Mouse (Mus musculus) testis, postnatal 14 days (tissue): ENCODE results near the gene Rex1bd.

ENCODE experiments used
- DNase-seq: peaks from one replicate; pipeline ENCODE4 v3.0.0; 2021; ENCODE audit warnings: low spot score

Rex1bd gene

GRCm38 (mm10) chr8:70501820-70502529, 4.6 kb downstream of the Rex1bd start:
- DNase-seq = peak; percentile 70

- peak; percentile 77 for DNase-seq
Observed at GRCm38 (mm10) chr8:70500386-70501301, 5.9 kb downstream of the Rex1bd start.

GRCm38 (mm10) chr8:70495771-70496062, 10.8 kb downstream of the Rex1bd start:
- DNase-seq = no peak

- no peak for DNase-seq
Observed at GRCm38 (mm10) chr8:70495001-70495770, 11.4 kb downstream of the Rex1bd start.

GRCm38 (mm10) chr8:70494416-70494945, 12.1 kb downstream of the Rex1bd start:
- DNase-seq = no peak

GRCm38 (mm10) chr8:70493692-70494415, 12.7 kb downstream of the Rex1bd start:
- no peak for DNase-seq

GRCm38 (mm10) chr8:70492664-70493640, 13.6 kb downstream of the Rex1bd start, which contains the start of gene Crlf1:
Gene Crlf1 (plus strand): TSS chr8:70493158.
- no peak for DNase-seq

GRCm38 (mm10) chr8:70490880-70491495, 15.6 kb downstream of the Rex1bd start:
- DNase-seq = no peak

GRCm38 (mm10) chr8:70490061-70490879, 16.3 kb downstream of the Rex1bd start:
- DNase-seq = no peak

GRCm38 (mm10) chr8:70489576-70489975, 17.0 kb downstream of the Rex1bd start:
- no peak for DNase-seq

- DNase-seq = no peak
Observed at GRCm38 (mm10) chr8:70488931-70489470, 17.6 kb downstream of the Rex1bd start.

- peak; percentile 80 for DNase-seq
Observed at GRCm38 (mm10) chr8:70487993-70488796, 18.4 kb downstream of the Rex1bd start.

GRCm38 (mm10) chr8:70486941-70487520, 19.5 kb downstream of the Rex1bd start, which contains the start of gene Tmem59l:
Gene Tmem59l (minus strand): TSS chr8:70487358.
- no peak for DNase-seq

- DNase-seq = no peak
Observed at GRCm38 (mm10) chr8:70486191-70486681, 20.3 kb downstream of the Rex1bd start.

GRCm38 (mm10) chr8:70482943-70483342, 23.6 kb downstream of the Rex1bd start:
- DNase-seq = no peak

- no peak for DNase-seq
Observed at GRCm38 (mm10) chr8:70481908-70482307, 24.6 kb downstream of the Rex1bd start.
